Mouse (Mus musculus) layer of hippocampus, adult 9-11 months (tissue): ENCODE measurements at regions not wholly inside any gene's neighbourhood (a gene's known extent, or its start where the extent isn't known, plus 50 kb on each side); places are given as distances from the start of the nearest gene placed in this dataset.
"Not testable (repeated sequence)": the region's sequence is repeated elsewhere in the genome, so short reads cannot be mapped to it uniquely, and the experiment has no call there.

Experiments used
- DNase-seq: peaks from one replicate; pipeline ENCODE4 v3.0.0; 2022

DNA sequence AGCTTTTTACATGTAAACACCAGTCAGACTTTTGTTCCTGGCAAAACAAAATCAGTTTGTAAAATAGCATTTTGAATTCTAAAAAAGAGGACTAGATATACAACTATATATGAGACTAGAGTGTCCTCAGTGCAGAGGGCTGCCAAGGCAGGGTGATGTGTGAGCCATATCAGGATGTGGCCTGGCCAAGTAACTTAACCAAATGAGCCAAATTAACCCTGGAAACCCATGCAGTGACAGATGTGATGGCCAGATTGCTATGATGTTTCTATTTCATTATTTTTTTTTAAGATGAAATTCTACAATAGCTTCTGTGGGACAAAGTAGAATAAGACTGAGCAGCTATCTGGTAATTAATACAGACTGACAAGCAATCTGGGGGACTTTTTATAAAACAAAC lies 181.8 kb downstream of the Nova1 start:
- no peak for DNase-seq

DNA sequence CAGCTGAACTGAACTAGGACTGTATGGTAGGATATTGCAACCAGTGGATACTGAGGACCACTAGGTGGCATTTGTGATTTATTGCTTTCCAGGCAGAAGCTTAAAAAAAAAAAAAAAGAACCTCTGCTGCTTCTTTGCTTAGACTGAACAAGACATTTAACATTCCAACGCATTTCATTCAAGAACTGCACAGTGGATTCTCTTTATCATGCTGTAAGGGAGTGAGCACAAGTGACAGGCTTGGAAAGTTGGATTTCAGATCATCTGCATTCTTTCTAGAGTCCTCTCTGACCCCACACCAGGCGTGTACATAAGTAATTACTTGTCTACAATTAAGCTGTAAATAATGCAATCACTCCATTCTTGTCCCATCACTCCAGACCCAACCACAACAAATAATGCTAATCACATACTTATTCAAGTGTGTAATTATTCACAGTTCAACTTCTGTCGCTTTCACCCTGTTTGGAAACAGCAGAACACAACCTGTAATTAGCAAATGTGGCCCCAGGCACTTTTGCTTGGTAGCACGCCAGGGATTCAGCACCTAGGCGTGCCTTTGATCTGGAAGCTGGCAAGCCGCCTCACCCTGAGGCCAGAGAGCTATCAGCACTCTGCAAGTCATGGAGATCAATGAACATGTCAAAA lies 183.5 kb downstream of the Nova1 start:
- DNase-seq = peak; percentile 32

DNA sequence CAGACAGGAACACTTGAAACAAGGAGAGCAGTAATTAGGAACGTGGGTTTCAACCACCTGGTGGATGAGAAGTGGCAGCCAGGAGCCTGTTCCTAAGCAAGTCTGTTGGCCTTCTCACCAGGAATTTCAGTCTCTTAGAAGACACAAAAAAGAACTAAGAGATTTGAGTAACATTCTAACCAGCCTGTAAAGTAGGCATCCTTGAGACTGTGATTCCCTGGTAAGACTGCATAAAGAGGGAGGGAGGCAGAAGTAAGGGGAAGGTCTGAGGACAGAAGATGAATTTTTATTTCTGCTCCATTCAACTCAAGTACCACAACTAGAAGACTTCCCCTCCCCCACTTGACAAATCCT lies 184.0 kb downstream of the Nova1 start:
- DNase-seq = no peak

DNA sequence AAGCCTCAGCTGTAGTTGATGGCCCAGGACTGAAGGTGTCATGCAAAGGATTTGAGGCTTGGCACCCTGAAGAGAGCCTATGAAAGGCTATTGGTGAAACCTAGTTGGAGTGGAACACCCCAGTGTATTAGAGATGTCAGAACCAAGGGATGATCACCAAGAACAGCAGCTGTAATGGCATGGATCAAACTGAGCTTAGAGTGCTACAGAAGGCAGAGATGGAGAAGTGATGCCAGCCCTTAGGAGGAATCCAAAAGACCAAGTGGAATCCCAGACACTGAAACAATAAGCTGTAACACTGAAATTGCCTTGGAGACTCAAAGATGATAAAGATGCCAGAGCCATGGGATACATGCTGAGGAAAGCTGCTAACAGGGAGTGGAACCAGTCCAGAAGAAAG lies 186.3 kb downstream of the Nova1 start:
- DNase-seq = not testable (repeated sequence)

DNA sequence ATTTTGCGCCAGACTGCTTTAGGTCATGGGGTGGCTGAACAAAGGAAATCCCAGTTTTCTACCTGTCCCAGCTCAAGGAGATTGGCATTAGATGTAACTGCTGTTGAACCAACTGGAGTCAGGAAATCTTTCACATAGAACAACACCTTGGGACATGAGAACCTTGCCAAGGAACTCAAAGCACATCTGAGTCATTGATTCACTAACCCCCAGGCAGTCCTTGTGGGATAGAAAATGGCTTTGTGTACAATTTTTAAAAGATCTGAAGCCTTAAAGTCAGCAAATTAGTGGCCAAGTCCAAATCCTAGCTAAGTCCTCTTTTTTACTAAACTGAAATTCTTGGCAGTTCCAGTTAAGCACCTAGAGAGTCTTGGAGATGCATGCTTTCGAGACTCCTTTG lies 191.4 kb downstream of the Nova1 start:
- no peak for DNase-seq

DNA sequence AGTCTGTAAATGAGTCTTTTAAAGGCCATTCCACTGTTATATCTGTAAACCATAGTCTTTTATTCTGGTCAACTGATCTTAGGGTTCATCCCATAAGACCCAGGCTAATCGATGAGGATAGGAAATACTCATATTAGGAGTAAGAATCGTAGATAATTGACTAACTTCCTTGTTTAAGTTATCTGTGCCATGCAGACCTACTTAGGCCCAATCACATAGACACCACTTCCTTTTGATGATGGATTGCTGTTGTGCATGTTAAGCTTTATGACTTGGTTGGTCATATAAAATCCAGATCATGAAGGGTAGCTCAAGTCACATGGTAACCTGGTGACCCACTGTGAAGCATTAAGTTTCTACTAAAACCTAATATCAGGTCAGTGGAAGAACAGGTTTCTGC lies 207.3 kb downstream of the Nova1 start:
- no peak for DNase-seq

DNA sequence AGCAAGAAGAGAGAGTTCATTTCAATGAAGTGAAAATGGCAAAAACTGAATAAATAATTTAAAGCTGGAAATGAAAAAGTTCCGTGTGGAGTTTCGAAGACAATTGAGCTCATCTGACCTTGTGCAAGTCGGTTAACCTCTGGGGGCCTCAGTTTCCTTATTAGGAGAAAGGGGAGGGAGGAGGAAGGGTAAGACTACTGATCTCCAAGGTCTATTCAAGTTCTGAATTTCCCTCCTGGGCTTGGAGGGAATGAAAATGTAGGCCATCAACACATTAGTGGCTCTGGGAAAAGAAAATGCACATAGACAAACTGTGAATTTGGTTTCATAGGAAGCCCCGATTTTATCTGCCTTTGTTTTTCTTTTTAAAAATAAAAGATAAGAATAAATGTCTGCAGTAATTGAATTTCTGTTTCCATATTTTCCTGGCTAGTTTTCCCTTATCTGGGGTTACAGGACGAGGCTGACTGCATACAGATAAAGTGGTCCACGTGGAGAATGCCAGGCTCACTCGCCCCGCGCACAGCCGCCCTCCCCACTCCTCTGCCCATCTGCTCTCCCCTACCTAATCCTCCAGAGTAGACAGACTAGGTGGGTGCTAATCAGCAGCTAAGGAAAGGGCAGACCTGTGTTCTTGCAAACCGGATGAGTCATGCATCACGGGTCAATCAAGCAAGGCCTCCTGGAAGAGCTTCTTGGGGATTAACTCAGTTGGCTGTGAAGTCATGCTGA lies 209.0 kb downstream of the Nova1 start:
- DNase-seq = no peak

DNA sequence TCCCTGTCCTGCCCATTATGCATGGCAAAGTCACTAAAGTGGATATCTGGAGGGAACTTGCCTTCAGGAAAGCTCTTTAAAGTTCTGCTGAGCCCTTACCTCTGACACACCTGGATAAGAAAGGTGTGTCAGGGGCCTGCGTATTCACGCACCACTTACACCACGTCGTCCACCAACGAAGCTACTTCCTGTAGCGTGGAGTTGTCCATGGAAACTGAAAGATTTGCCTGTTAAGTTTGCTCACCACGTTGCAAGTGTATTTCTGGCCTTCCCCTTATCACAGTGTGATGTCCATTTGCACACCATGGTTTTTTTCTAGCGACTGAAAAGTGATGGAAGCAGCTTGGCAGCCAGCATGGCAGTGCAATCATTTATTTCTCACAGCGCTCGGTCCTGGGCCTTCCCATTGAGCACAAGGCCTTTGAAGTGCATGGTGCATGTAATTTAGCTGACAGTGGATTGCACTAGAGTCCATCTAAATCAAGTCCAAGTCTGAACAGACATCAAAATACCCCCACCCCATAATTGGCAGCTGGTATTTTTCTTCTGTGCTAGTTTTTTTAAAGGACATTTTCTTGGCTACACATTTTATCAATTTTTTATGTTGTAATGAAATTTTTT lies 210.3 kb downstream of the Nova1 start:
- no peak for DNase-seq

DNA sequence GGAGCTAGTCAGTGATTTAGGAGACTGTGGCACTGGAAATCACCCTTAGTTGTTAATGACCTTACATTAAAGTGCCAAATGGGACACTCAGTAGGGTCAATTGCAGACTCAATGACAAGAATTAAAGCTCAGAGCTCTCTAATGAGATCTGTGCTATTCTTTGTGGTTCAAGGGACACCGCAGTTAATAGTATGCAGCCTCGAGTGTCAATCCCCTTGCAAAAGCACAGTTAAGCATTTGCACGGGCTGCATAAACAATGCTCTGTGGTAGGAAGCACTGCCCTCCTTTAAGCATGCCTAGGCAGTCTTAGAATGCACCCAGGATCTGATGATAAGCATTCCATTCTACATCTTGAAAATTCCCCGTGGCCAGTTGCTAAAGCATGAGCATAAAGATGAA lies 221.5 kb downstream of the Nova1 start:
- no peak for DNase-seq

DNA sequence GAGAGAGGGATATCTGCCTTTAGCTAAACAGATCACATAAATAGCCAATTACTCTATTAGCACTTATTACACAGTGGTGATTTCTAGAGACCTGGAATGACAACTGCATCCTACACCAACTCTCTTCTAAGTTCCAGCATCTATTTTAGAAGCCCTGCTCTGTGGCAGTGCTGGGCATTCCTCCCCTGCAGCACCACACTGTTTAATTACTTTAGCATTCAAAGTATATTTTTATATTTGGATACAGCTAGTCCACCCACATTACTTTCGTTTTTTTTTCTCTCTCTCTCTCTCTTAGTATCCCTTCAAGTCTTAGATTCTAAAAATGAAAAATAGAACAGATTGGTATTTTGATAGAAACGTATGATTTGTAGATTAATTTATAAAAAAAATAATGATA lies 250.1 kb downstream of the Nova1 start:
- DNase-seq = no peak

DNA sequence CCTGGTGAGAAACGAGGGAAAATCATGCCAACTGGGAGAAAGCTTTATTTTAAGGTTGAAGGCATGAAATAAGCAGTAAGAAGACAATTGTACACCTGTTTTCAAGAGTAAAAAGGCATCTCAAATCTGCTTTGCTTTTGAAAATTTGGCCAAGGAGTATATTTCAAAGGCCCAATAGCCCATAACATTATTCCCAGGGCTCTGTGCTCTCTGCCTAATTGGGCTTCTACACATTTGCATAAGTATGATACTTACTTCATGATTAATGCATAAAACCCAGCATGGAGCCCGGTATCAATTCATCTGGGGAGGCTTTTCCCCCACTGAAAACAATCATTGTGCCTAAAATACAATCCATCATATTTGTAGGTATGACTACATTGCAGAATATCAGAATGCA lies 252.4 kb downstream of the Nova1 start:
- no peak for DNase-seq

DNA sequence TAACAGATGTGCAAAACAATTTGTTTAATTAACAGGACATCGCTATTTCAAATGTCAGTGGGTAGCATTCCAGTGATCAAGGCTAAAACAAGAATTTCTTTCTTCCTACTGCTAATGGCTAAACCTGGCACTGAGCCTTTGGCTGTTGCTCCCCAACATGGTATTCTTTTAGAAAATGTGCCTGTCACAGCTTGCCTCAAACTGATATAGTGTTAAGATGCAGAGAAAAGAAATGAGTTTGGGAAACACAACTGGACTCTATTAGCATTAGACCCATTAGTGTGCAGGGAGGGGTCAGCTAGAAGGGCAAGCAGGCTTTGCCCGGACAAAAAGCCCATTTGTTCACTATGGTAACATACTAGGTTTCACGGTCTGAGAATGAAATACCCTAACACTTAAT lies 297.8 kb downstream of the Nova1 start:
- no peak for DNase-seq

DNA sequence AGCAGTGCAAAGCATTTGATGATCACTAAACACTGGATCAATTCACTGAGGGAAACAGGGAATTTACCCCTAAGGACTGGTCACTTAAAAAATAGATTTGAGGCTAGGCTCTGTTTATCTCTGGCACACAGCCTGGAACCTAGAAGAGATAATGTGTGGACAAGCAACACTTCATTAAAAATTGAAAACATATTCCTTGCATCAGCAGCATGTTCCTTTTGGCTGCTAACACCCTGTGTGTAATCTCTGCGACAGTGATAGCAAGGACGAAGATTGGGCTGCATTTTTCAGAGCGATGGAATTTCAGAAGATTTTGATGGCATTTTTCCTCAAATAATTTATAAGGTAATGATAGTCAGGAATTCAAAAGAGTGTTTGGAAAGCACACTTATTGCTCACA lies 310.9 kb downstream of the Nova1 start:
- DNase-seq = no peak

DNA sequence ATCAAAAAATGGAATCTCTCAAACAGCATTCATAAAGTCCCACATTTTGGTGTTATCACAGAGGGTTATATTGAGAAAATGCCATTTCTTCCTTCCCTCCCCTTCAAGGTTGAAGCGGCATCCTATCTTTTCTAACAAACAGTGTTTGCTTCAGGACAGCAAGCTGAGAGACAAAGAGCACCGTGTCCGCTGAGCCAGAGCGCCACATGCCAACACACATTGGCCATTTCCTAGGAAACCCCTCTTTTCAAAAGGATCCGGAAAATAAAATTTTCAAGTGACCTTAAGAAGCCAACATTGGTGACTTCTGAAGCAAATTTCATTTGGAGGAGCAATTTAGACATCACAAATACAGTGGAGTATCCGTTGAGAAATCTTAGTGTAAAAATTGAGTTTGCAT lies 326.3 kb downstream of the Nova1 start:
- DNase-seq = no peak

DNA sequence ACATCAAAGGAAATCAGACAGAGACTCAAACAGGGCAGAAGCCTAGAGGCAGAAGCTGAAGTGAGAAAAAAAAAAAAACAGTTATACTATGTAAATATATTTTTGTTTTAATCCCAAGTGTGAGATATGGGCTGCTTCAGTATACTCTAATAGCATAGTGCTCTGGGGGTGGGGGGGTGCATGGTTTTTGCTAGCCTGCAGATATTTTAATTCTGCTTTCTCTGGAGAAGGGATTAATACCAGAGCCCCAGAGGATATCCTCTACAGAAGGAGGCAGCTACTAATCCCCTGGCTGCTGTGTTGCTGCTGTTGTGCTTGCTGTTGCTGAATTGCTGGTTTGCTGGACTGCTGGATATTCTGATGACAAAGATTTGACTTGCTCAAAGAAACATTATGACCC lies 367.8 kb downstream of the Nova1 start:
- no peak for DNase-seq

DNA sequence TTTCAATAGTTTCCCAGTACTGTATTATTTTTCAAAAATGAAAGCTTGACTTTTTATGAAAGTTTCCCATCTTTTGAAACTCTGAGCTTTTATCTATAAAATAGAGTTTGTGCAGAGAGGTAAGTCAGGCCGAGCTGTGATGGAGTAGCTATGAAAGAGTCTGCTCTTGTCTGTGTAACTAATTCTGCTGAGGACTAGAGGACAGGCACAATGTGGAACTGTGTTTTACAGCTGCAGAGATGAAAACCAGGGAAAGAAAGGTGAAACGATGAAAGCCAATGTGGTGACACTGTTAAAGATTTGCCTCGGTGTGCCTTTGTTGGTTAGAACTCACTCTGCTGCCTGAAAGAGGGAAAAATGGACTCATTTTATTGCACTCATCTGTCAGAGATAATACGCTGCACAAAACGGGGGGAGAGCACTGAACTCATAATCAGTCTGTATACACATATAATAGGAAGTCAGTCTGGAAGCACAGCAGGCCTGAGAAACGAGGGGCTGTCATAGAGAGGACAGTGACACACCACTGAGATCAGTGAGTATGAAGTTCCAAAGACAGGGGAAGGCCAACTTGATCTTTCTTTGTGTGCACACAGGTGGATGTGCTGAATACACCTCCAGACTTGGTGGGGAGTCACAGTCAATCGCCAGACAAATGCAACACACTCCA lies 373.9 kb downstream of the Nova1 start:
- no peak for DNase-seq

DNA sequence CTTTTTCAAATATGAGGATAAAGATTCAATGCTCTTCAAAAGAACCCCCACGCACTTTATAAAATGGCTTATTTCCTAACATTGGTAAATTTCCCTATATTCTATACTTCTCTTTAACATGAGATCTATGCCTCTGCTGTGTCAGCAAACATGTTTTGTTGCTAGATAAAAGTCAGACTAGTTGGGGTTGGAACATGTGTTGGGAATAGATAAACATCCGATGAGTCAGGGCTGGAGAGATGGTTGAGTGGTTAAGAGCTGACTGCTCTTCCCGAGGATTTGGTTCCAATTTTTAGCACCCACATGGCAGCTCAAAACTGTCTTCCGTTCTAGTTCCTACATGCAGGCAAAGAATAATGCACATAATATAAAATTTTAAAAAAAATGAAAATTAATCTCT lies 399.1 kb downstream of the Nova1 start:
- no peak for DNase-seq

DNA sequence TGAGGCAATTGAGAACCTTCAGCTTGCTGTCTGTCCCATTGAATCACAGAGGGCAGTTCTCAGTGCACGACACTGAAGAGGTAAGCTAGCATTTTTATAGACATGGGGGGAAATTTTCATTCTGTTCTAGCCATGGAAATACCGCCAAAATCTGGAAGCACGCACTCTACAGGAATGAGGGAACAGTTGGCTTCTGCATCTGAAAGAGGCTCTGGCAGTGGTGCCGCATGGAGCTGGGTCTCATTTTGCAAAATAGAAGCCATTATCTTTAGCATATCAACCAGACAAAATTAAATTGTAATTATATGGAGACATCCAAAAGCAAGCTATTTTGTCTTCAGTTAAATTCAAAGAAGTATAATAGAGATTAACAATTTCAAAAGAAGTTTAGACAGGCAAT lies 399.7 kb downstream of the Nova1 start:
- peak; percentile 8 for DNase-seq

DNA sequence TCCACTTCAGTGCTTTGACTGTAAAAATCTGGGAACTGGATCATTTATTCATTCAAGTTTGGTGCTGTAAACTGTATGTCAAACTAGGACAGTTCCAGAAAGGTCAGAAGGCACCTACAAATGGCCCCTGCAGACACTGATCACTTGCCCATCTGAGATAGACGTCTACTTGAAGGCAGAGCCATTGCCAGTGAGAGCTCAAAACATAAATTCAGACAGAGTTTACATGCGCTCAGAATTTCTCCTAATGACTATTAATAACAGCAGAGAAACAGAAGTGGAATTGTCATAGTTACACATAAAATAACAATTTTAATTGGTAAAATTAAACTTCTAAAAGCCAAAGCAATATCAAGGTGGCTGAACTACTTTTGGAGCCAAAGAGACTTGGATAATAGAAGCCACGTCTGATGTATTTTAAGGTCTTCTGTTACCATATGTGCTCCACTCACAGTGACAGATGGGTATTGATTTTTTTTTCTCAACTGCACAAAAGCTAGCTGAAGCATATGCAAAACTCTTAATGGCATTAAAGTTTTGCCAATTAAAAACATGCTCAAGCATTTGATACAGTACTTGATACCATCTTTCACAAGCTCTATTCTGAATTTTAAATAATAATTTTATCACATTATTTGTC lies 401.8 kb downstream of the Nova1 start:
- peak; percentile 54 for DNase-seq

DNA sequence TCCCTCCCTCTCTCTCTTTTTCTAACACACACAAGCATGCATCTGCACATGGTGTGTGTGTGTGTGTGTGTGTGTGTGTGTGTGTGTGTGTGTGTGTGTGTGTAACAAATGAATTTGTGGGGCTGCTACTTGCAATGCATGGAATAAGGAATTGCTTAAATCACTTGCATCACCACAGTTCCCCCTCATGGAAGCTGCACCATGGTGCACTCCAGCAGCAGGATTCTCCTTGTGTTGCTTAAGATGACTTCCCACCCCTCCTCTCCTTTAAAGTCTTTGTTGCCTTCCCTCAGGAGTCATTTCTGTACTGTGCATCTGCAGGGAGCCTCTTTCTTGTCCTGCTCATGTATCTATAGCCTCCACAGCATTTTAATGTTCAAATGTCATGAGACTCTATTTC lies 402.5 kb downstream of the Nova1 start:
- no peak for DNase-seq

DNA sequence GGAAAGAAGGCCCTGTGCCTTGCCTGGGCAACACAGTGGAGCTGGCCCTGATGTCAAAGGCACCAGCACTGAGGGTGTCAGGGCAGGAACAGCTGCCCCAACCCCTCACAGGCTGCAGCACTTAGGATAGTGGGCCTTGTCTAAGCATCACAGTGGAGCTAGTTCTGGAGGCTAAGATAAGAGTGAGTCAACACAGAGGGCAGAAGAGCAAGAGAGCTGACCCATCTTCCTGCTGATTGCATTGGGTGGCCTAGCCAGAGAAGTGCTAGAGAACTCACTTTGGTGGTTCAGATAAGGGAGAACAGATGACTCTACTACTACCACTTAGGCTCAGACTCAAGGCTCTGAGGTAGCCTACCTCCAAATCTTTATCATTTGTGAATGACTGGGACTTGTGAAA lies 413.1 kb downstream of the Nova1 start:
- DNase-seq = no peak

DNA sequence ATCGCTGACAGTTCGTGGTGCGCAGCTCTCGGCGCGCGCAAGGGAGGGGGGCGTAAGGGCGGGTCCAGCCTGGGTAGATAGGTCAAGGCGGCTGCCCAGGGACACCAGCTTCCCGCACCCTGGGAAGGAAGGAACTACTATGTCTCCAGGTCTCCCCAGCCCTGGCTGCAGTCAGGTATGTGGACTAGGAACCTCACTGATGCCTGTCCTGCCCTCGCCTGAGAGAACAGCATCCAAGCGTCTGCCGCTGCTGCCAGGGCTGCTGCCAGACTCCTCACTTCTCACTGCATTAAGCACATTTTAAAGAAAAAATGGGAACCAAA lies 419.1 kb downstream of the Nova1 start:
- DNase-seq = no peak

DNA sequence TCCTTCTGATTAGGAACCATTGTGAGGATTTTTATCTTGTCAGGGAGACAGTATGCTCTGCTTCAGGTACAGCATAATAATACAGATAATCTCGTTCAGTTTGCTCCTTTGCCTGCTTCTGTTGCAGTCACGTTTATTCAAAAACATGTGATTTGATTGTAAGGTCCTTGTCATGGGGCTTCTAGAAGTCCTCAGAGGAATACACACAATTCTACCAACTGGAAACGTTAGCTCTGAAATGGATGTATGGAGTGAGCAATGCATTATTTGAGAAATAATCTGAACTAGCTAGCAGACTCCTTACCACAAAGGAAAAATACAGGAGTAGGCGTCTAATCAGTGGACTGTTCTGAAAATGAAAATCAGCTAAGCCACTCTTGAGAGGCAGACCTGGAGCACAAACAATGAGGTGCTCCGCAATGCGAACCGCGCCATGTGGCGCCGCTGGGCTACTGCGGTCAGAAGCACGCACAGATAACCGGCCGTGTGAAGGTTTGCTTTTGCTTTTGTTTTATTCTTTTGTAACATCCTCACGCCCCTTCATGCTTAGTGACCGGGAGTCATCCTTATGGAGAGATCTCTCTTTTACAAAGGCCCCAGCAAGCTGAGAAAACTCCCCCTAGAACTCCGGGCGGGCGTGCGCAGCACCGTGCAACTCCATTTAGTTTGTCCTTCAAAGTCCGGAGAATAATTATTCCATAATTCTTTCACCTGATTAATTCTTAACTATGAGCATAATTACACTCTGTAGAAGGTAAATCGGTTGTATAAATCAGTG lies 419.7 kb downstream of the Nova1 start:
- DNase-seq = no peak
